Mouse (Mus musculus) C2C12 (cell line): ENCODE results near the gene C130074G19Rik. TPM values are rescaled to one million over a fixed set of nuclear protein-coding genes. Genes with fewer than 3 reads are reported as not detected.

Experiments used
- H3K27me3 ChIP-seq: one replicate; pipeline ENCODE4 v1.6.1; 2011; ENCODE audit not compliant: control insufficient read depth, insufficient read depth, insufficient read length
- H3K36me3 ChIP-seq: one replicate; pipeline ENCODE4 v1.6.1; 2011; ENCODE audit not compliant: control insufficient read depth, insufficient read depth
- H3K4me3 ChIP-seq: one replicate; pipeline ENCODE4 v1.5.1; 2011; ENCODE audit warnings: mild to moderate bottlenecking, control low read depth; ENCODE audit not compliant: poor library complexity, insufficient read depth, severe bottlenecking
- H3K79me2 ChIP-seq: one replicate; pipeline ENCODE4 v1.6.1; 2011; ENCODE audit not compliant: control insufficient read depth, insufficient read depth
- H3K79me3 ChIP-seq: one replicate; pipeline ENCODE4 v1.6.1; 2011; ENCODE audit warnings: low read depth, control low read depth
- H3ac ChIP-seq: one replicate; pipeline ENCODE3; 2011; ENCODE audit warnings: low read depth; ENCODE audit not compliant: control insufficient read depth, insufficient read length
- CEBPB ChIP-seq: IDR thresholded peaks from one replicate; pipeline ENCODE4 v1.6.1; 2011; ENCODE audit warnings: low read depth, mild to moderate bottlenecking, control low read depth, moderate library complexity
- CTCF ChIP-seq: IDR thresholded peaks from one replicate; pipeline ENCODE4 v1.5.1; 2011; ENCODE audit not compliant: control insufficient read depth, insufficient read depth, insufficient read length
- FOSL1 ChIP-seq: IDR thresholded peaks from one replicate; pipeline ENCODE4 v1.8.0; 2011; ENCODE audit warnings: mild to moderate bottlenecking, low read length; ENCODE audit not compliant: poor library complexity, insufficient read depth, severe bottlenecking
- MAX ChIP-seq: IDR thresholded peaks from one replicate; pipeline ENCODE4 v1.6.1; 2011; ENCODE audit warnings: mild to moderate bottlenecking, control low read depth
- MYOD1 ChIP-seq: IDR thresholded peaks from one replicate; pipeline ENCODE4 v1.6.1; 2011; ENCODE audit warnings: low read depth; ENCODE audit not compliant: control insufficient read depth, insufficient read length
- MYOG ChIP-seq: IDR thresholded peaks from one replicate; pipeline ENCODE4 v1.6.1; 2011; ENCODE audit not compliant: control insufficient read depth, insufficient read length; ENCODE audit errors: extremely low read depth
- USF1 ChIP-seq: IDR thresholded peaks from one replicate; pipeline ENCODE4 v1.6.1; 2011; ENCODE audit warnings: low read depth, mild to moderate bottlenecking, control low read depth, moderate library complexity
- polyA plus RNA-seq: library from polyadenylated mRNA; unstranded; fragments of >200 nt; fragmentation: generic; extraction: Trizol; gene quantifications from one replicate; pipeline ENCODE4 v1.2.1, GENCODE M21; 2012; ENCODE audit warnings: missing spikeins

C130074G19Rik gene
- polyA plus RNA-seq, 1 experiment, result not detected

DNA sequence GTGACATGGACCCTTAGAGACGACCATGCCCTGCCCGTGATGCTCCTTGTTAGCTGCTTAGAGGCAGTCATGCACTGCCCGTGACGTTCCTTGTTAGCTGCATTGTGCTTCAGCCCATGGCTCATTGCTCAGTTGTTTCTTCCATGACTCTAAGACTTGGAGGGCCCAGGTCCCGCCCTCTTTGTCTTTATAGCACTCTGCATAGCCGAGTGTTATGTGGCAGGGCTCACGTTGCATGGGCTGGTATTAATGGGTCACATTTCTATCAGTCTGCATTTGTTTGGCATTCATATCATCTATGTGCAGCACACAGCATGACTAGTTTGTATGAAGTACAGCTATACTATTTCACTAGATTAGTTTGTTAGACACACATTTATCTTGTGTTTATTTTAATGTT is 20.7 kb upstream of the C130074G19Rik start:
- H3K79me3 ChIP-seq, result no peaks in the 10 kb centered on the region
- no peak overlapping the region for H3K4me3 ChIP-seq
- H3K36me3 ChIP-seq, result no peaks in the 10 kb centered on the region
- no peaks in the 10 kb centered on the region for H3K79me2 ChIP-seq
- H3ac ChIP-seq, result no peak overlapping the region
- H3K27me3 ChIP-seq, result peaks cover 6% of the 10 kb centered on the region
- TF ChIP-seq MAX, result no peak
- TF ChIP-seq CTCF, result no peak
- TF ChIP-seq MYOG, result no peak
- no peak for TF ChIP-seq FOSL1
- no peak for TF ChIP-seq CEBPB
- no peak for TF ChIP-seq USF1
- TF ChIP-seq MYOD1, result no peak

- Histone ChIP-seq H3ac (no peak overlapping the region), H3K79me2 (no peaks in the 10 kb centered on the region), H3K4me3 (no peak overlapping the region), H3K79me3 (no peaks in the 10 kb centered on the region), H3K27me3 (peaks cover 11% of the 10 kb centered on the region), H3K36me3 (no peaks in the 10 kb centered on the region)
- TF ChIP-seq CTCF (no peak), CEBPB (no peak), MAX (no peak), MYOG (no peak), USF1 (no peak), MYOD1 (no peak), FOSL1 (no peak)
Measured at GRCm38 (mm10) chr1:184902886-184903285, 19.9 kb upstream of the C130074G19Rik start.

GRCm38 (mm10) chr1:184897350-184897749 is 14.3 kb upstream of the C130074G19Rik start:
- Histone ChIP-seq H3K27me3 (peaks cover 11% of the 10 kb centered on the region), H3K4me3 (no peak overlapping the region), H3K79me2 (no peaks in the 10 kb centered on the region), H3K79me3 (no peaks in the 10 kb centered on the region), H3K36me3 (no peaks in the 10 kb centered on the region), H3ac (no peak overlapping the region)
- TF ChIP-seq MYOD1, result no peak
- TF ChIP-seq MYOG, result no peak
- TF ChIP-seq CEBPB, result no peak
- TF ChIP-seq MAX, result no peak
- TF ChIP-seq CTCF, result no peak
- no peak for TF ChIP-seq FOSL1
- no peak for TF ChIP-seq USF1

- no peak overlapping the region for H3K4me3 ChIP-seq
- no peaks in the 10 kb centered on the region for H3K79me2 ChIP-seq
- H3K27me3 ChIP-seq, result no peaks in the 10 kb centered on the region
- no peak overlapping the region for H3ac ChIP-seq
- TF ChIP-seq USF1, result no peak
- TF ChIP-seq MYOD1, result no peak
- no peak for TF ChIP-seq CEBPB
- TF ChIP-seq FOSL1, result no peak
- no peak for TF ChIP-seq MYOG
- no peak for TF ChIP-seq MAX
- TF ChIP-seq CTCF, result no peak
- H3K36me3 ChIP-seq, result no peaks in the 10 kb centered on the region
- no peaks in the 10 kb centered on the region for H3K79me3 ChIP-seq
Measured at GRCm38 (mm10) chr1:184891998-184892397, 9.0 kb upstream of the C130074G19Rik start.

DNA sequence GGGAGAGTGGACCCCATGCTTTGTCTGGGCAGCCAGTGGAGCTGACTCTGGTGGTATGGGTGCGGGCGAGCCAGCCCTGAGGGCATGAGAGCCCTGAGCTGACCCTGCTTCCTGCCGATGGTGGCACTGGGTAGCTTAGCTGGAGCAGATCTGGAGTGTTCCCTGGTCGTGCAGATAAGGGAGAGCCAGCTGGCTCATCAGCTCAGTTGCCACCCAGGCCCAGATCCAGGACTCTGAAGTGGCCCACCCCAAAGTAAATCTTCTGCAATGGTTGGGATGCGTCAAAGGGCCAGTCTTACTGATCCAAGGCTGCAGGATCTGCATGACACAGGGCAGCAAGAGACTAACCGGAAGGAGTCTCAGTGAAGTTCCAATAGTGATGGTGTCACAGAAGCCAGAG is 6.4 kb upstream of the C130074G19Rik start:
- no peaks in the 10 kb centered on the region for H3K79me3 ChIP-seq
- H3K79me2 ChIP-seq, result no peaks in the 10 kb centered on the region
- TF ChIP-seq CTCF (no peak), USF1 (no peak), MYOG (no peak), MAX (no peak), MYOD1 (no peak), CEBPB (no peak), FOSL1 (no peak)

DNA sequence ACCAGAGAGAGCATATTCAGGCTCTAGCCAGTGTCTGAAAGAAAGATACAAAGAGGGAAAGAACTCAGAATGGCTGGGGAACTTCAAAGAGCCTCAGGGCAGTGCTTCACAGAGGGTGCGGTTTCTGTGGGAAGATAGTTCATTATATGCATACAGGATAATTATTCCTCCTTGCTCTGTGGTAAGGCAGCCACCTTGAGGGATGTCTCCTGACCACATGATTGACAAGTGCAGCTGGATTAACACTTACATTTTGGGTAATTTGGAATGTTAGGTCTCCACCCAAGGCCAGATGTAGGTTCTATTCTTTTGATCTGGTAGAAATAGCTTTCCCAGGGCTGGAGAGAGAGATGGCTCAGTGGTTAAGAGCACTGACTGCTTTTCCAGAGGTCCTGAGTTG is 3.1 kb upstream of the C130074G19Rik start:
- H3K4me3 ChIP-seq, result no peak overlapping the region

More for the DNA sequence above, 6.4 kb upstream of the C130074G19Rik start:
- H3K27me3 ChIP-seq, result no peaks in the 10 kb centered on the region
- H3ac ChIP-seq, result no peak overlapping the region
- H3K36me3 ChIP-seq, result no peaks in the 10 kb centered on the region
- H3K4me3 ChIP-seq, result no peak overlapping the region

More for the DNA sequence above, 3.1 kb upstream of the C130074G19Rik start:
- no peaks in the 10 kb centered on the region for H3K79me2 ChIP-seq
- H3K36me3 ChIP-seq, result no peaks in the 10 kb centered on the region
- H3K27me3 ChIP-seq, result peaks cover 3% of the 10 kb centered on the region
- TF ChIP-seq USF1 (no peak), MYOD1 (peak; percentile 98), FOSL1 (no peak), CEBPB (no peak)
- no peaks in the 10 kb centered on the region for H3K79me3 ChIP-seq
- H3ac ChIP-seq, result no peak overlapping the region
